Mouse (Mus musculus) embryonic facial prominence, embryonic 12.5 days (tissue): ENCODE measurements at regions not wholly inside any gene's neighbourhood (a gene's known extent, or its start where the extent isn't known, plus 50 kb on each side); places are given as distances from the start of the nearest gene placed in this dataset.

Experiments
- ATAC-seq: fragments of 200-750 bp; cut with Nextera tagmentation; 2 replicates; pipeline ENCODE4 v1.8.0; 2017; ENCODE audit not compliant: insufficient number of reproducible peaks, insufficient read depth, low FRiP score, low TSS enrichment
- H3K27ac ChIP-seq: fragments of 300-500 bp; sonication (generic); 2 replicates; pipeline ENCODE4 v1.5.1; 2016; ENCODE audit warnings: mild to moderate bottlenecking
- H3K27me3 ChIP-seq: fragments of 300-500 bp; sonication (generic); 2 replicates; pipeline ENCODE4 v1.6.1; 2016; ENCODE audit warnings: mild to moderate bottlenecking, moderate library complexity
- H3K36me3 ChIP-seq: fragments of 300-500 bp; sonication (generic); 2 replicates; pipeline ENCODE4 v1.6.1; 2016; ENCODE audit warnings: mild to moderate bottlenecking
- H3K4me1 ChIP-seq: fragments of 300-500 bp; sonication (generic); 2 replicates; pipeline ENCODE4 v1.6.1; 2016
- H3K4me2 ChIP-seq: fragments of 300-500 bp; sonication (generic); replicated peaks from 2 replicates; pipeline ENCODE4 v1.6.1; 2016; ENCODE audit warnings: mild to moderate bottlenecking, moderate library complexity
- H3K4me3 ChIP-seq: fragments of 300-500 bp; sonication (generic); 2 replicates; pipeline ENCODE4 v1.5.1; 2016; ENCODE audit warnings: mild to moderate bottlenecking
- H3K9ac ChIP-seq: fragments of 300-500 bp; sonication (generic); 2 replicates; pipeline ENCODE4 v1.6.1; 2016; ENCODE audit warnings: mild to moderate bottlenecking, moderate library complexity
- H3K9me3 ChIP-seq: fragments of 300-500 bp; sonication (generic); 2 replicates; pipeline ENCODE4 v1.6.1; 2016; ENCODE audit warnings: mild to moderate bottlenecking, moderate library complexity
- WGBS: fragments of 180-500 bp; shearing (Covaris S2); methylation state at CpG from one replicate; pipeline ENCODE4 v1.1.7; 2016; 5-methylcytosine and 5-hydroxymethylcytosine counted together

DNA sequence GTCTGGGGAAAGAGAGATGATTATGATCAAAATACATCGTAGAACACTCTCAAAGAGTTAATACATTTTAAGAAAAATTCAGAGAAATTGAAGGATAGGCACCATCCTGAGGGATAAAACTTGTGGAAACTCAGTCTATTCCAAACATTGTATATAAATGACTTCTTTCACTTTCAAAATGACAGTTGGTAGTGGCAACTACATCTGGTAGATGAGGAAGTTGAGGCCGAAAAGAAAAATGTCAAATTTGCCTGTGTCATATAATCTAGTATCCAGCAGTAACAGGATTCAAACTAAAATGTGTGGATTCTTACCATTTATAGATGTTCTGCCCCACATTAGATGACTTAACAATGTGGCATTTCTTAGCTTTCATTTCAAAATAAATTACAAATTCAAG lies 86.0 kb upstream of the Ppargc1a start:
- Histone ChIP-seq H3K9ac (no peak overlapping the region), H3K4me2 (no peak overlapping the region), H3K27me3 (no peaks in the 10 kb centered on the region), H3K36me3 (no peaks in the 10 kb centered on the region), H3K27ac (no peak overlapping the region), H3K4me3 (no peak overlapping the region), H3K4me1 (no peaks in the 10 kb centered on the region), H3K9me3 (no peaks in the 10 kb centered on the region)
- WGBS = 93% methylated on average over 2 of the region's 2 CpGs
- ATAC-seq = no peak

DNA sequence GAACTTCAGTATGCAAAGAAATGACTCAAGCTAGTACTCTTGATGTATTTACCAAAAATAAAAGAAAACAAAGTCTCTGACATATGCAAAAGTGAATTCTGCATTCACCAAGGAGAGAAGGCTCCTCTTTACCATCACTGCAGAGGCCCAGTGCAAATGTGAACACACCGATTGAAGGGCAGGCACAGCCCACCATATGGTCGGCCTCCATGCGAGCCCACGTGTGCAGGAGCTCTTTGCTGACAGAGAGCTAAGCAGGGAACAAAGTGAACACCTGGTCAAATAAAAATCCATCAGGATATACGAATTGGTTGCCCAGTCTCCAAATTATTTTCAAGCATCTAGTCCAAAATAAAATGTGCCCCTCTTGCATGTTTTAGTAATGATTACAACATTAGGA lies 56.9 kb upstream of the Ppargc1a start:
- no peak overlapping the region for H3K9ac ChIP-seq
- H3K27me3 ChIP-seq = no peaks in the 10 kb centered on the region
- no peaks in the 10 kb centered on the region for H3K4me1 ChIP-seq
- 79% methylated on average over 5 of the region's 5 CpGs for WGBS
- H3K4me2 ChIP-seq = no peak overlapping the region
- no peak overlapping the region for H3K4me3 ChIP-seq
- no peak for ATAC-seq
- no peaks in the 10 kb centered on the region for H3K9me3 ChIP-seq
- no peaks in the 10 kb centered on the region for H3K36me3 ChIP-seq
- H3K27ac ChIP-seq = no peak overlapping the region
